Mouse (Mus musculus) ES-E14 (cell line): Measurements from ENCODE around the gene Avpi1.

Source experiments
- HCFC1 ChIP-seq: IDR thresholded peaks from 2 replicates; pipeline ENCODE4 v1.6.1; 2012; ENCODE audit warnings: low read length, inconsistent platforms, borderline replicate concordance; ENCODE audit not compliant: insufficient read depth
- MAFK ChIP-seq: IDR thresholded peaks from 2 replicates; pipeline ENCODE4 v1.6.1; 2014; ENCODE audit warnings: mild to moderate bottlenecking, low read depth, low read length, inconsistent platforms; ENCODE audit not compliant: insufficient read depth

- TF ChIP-seq HCFC1 (no peak), MAFK (peak; percentile 64; the same call in 1 of the 2 replicates)
Observed at GRCm38 (mm10) chr19:42142757-42143156, 13.9 kb upstream of the Avpi1 start.
